Mouse (Mus musculus): ENCODE data around the gene Theg. TPM values are rescaled to one million over a fixed set of nuclear protein-coding genes. Genes with fewer than 3 reads are reported as not detected.

Gene Theg
- polyA plus RNA-seq, 1 experiment from 2014 or later, result not detected

GRCm38 (mm10) chr10:79531593-79531992, 55.5 kb downstream of the Theg start:
- no peak overlapping the region for H3K4me3 ChIP-seq (ENCODE audit: low read length)
- H3K9ac ChIP-seq (ENCODE audit: low read depth, low read length), result no peak overlapping the region
- no peak overlapping the region for H3K27ac ChIP-seq (ENCODE audit: low read depth, low read length)
- WGBS, result 82% methylated on average over 3 of the region's 3 CpGs
- H3K4me2 ChIP-seq (replicated peaks; ENCODE audit: low read depth, low read length), result no peak overlapping the region
- peaks cover 7% of the 10 kb centered on the region for H3K36me3 ChIP-seq (ENCODE audit: control insufficient read depth, insufficient read depth, low read length)
- H3K9me3 ChIP-seq (ENCODE audit: control insufficient read depth, low read length), result no peaks in the 10 kb centered on the region
- peaks cover 8% of the 10 kb centered on the region for H3K4me1 ChIP-seq (ENCODE audit: control insufficient read depth, insufficient read depth, low read length)
- H3K27me3 ChIP-seq (ENCODE audit: control insufficient read depth, insufficient read depth, low read length), result no peaks in the 10 kb centered on the region
- ATAC-seq (ENCODE audit: low FRiP score, low TSS enrichment), result no peak

GRCm38 (mm10) chr10:79530721-79531120, 56.4 kb downstream of the Theg start:
- H3K36me3 ChIP-seq (ENCODE audit: control insufficient read depth, insufficient read depth, low read length), result peaks cover 7% of the 10 kb centered on the region
- no peak for ATAC-seq (ENCODE audit: low FRiP score, low TSS enrichment)
- H3K4me2 ChIP-seq (replicated peaks; ENCODE audit: low read depth, low read length), result no peak overlapping the region
- no peak overlapping the region for H3K4me3 ChIP-seq (ENCODE audit: low read length)
- no peak overlapping the region for H3K9ac ChIP-seq (ENCODE audit: low read depth, low read length)
- WGBS, result 94% methylated on average over 13 of the region's 13 CpGs
- no peaks in the 10 kb centered on the region for H3K27me3 ChIP-seq (ENCODE audit: control insufficient read depth, insufficient read depth, low read length)
- peaks cover 8% of the 10 kb centered on the region for H3K4me1 ChIP-seq (ENCODE audit: control insufficient read depth, insufficient read depth, low read length)
- no peaks in the 10 kb centered on the region for H3K9me3 ChIP-seq (ENCODE audit: control insufficient read depth, low read length)
- no peak overlapping the region for H3K27ac ChIP-seq (ENCODE audit: low read depth, low read length)

GRCm38 (mm10) chr10:79530241-79530640, 56.9 kb downstream of the Theg start:
- Histone ChIP-seq H3K4me2 (replicated peaks; ENCODE audit: low read depth, low read length) (no peak overlapping the region), H3K4me3 (ENCODE audit: low read length) (no peak overlapping the region), H3K9ac (ENCODE audit: low read depth, low read length) (no peak overlapping the region), H3K4me1 (ENCODE audit: control insufficient read depth, insufficient read depth, low read length) (peaks cover 8% of the 10 kb centered on the region), H3K9me3 (ENCODE audit: control insufficient read depth, low read length) (no peaks in the 10 kb centered on the region), H3K27ac (ENCODE audit: low read depth, low read length) (no peak overlapping the region), H3K27me3 (ENCODE audit: control insufficient read depth, insufficient read depth, low read length) (no peaks in the 10 kb centered on the region), H3K36me3 (ENCODE audit: control insufficient read depth, insufficient read depth, low read length) (peaks cover 7% of the 10 kb centered on the region)
- no peak for ATAC-seq (ENCODE audit: low FRiP score, low TSS enrichment)
- 73% methylated on average over 8 of the region's 8 CpGs for WGBS

GRCm38 (mm10) chr10:79528081-79528480, 59.0 kb downstream of the Theg start:
- Histone ChIP-seq H3K9me3 (ENCODE audit: control insufficient read depth, low read length) (no peaks in the 10 kb centered on the region), H3K27me3 (ENCODE audit: control insufficient read depth, insufficient read depth, low read length) (no peaks in the 10 kb centered on the region), H3K4me3 (ENCODE audit: low read length) (no peak overlapping the region), H3K9ac (ENCODE audit: low read depth, low read length) (no peak overlapping the region), H3K36me3 (ENCODE audit: control insufficient read depth, insufficient read depth, low read length) (peaks cover 7% of the 10 kb centered on the region), H3K4me1 (ENCODE audit: control insufficient read depth, insufficient read depth, low read length) (peaks cover 4% of the 10 kb centered on the region; the same call in 1 of the 2 replicates), H3K27ac (ENCODE audit: low read depth, low read length) (no peak overlapping the region), H3K4me2 (replicated peaks; ENCODE audit: low read depth, low read length) (no peak overlapping the region)
- WGBS, result 85% methylated on average over 3 of the region's 3 CpGs
- ATAC-seq (ENCODE audit: low FRiP score, low TSS enrichment), result no peak

- Histone ChIP-seq H3K27ac (ENCODE audit: low read depth, low read length) (no peak overlapping the region), H3K36me3 (ENCODE audit: control insufficient read depth, insufficient read depth, low read length) (peaks cover 7% of the 10 kb centered on the region), H3K9me3 (ENCODE audit: control insufficient read depth, low read length) (no peaks in the 10 kb centered on the region), H3K4me3 (ENCODE audit: low read length) (no peak overlapping the region), H3K4me1 (ENCODE audit: control insufficient read depth, insufficient read depth, low read length) (peaks cover 1% of the 10 kb centered on the region; the same call in 1 of the 2 replicates), H3K4me2 (replicated peaks; ENCODE audit: low read depth, low read length) (no peak overlapping the region), H3K27me3 (ENCODE audit: control insufficient read depth, insufficient read depth, low read length) (no peaks in the 10 kb centered on the region), H3K9ac (ENCODE audit: low read depth, low read length) (no peak overlapping the region)
- WGBS, result 83% methylated on average over 6 of the region's 6 CpGs
- ATAC-seq (ENCODE audit: low FRiP score, low TSS enrichment), result no peak
Observed at GRCm38 (mm10) chr10:79527453-79527845, 59.7 kb downstream of the Theg start.

- WGBS, result 84% methylated on average over 12 of the region's 12 CpGs
- peaks cover 7% of the 10 kb centered on the region for H3K36me3 ChIP-seq (ENCODE audit: control insufficient read depth, insufficient read depth, low read length)
- no peak overlapping the region for H3K9ac ChIP-seq (ENCODE audit: low read depth, low read length)
- H3K4me3 ChIP-seq (ENCODE audit: low read length), result no peak overlapping the region
- H3K9me3 ChIP-seq (ENCODE audit: control insufficient read depth, low read length), result no peaks in the 10 kb centered on the region
- H3K4me1 ChIP-seq (ENCODE audit: control insufficient read depth, insufficient read depth, low read length), result no peaks in the 10 kb centered on the region
- ATAC-seq (ENCODE audit: low FRiP score, low TSS enrichment), result no peak
- H3K4me2 ChIP-seq (replicated peaks; ENCODE audit: low read depth, low read length), result no peak overlapping the region
- H3K27ac ChIP-seq (ENCODE audit: low read depth, low read length), result no peak overlapping the region
- no peaks in the 10 kb centered on the region for H3K27me3 ChIP-seq (ENCODE audit: control insufficient read depth, insufficient read depth, low read length)
Observed at GRCm38 (mm10) chr10:79526661-79527452, 60.3 kb downstream of the Theg start.

Small RNA genes within 50 kb of the gene (microRNA-seq; reads per million reads assigned to microRNA genes)
- gene Mir6909, result not detected

Other genes starting within 250 kb of the Theg start
- gene Vmn2r82, start 230.8 kb downstream of the Theg start, polyA plus RNA-seq (2014; fragmentation: Nextera tagmentation; extraction: Ambion mirVana), result not detected in 2 replicates
- not detected in 2 replicates for gene Vmn2r83, start 118.6 kb downstream of the Theg start, polyA plus RNA-seq (2014; fragmentation: Nextera tagmentation; extraction: Ambion mirVana)
- 34.9 and 43.3 TPM in 2 replicates for gene Plpp2, start 53.5 kb downstream of the Theg start, polyA plus RNA-seq (2014; fragmentation: Nextera tagmentation; extraction: Ambion mirVana)
- gene Mier2, start 32.1 kb downstream of the Theg start, polyA plus RNA-seq (2014; fragmentation: Nextera tagmentation; extraction: Ambion mirVana), result 44.2 and 47.4 TPM in 2 replicates
- not detected in 2 replicates for gene C2cd4c, start 26.7 kb upstream of the Theg start, polyA plus RNA-seq (2014; fragmentation: Nextera tagmentation; extraction: Ambion mirVana)
- 6.9 and 8.5 TPM in 2 replicates for gene Shc2, start 50.6 kb upstream of the Theg start, polyA plus RNA-seq (2014; fragmentation: Nextera tagmentation; extraction: Ambion mirVana)
- not detected in 2 replicates for gene Odf3l2, start 58.4 kb upstream of the Theg start, polyA plus RNA-seq (2014; fragmentation: Nextera tagmentation; extraction: Ambion mirVana)
- gene Madcam1, start 77.2 kb upstream of the Theg start, polyA plus RNA-seq (2014; fragmentation: Nextera tagmentation; extraction: Ambion mirVana), result 2.6 and 3.6 TPM in 2 replicates
- gene Tpgs1, start 82.0 kb upstream of the Theg start, polyA plus RNA-seq (2014; fragmentation: Nextera tagmentation; extraction: Ambion mirVana), result 85.7 and 90.9 TPM in 2 replicates
- 105 and 108 TPM in 2 replicates for gene Cdc34, start 94.9 kb upstream of the Theg start, polyA plus RNA-seq (2014; fragmentation: Nextera tagmentation; extraction: Ambion mirVana)
- gene Gzmm, start 101.7 kb upstream of the Theg start, polyA plus RNA-seq (2014; fragmentation: Nextera tagmentation; extraction: Ambion mirVana), result 0.54 and 0.61 TPM in 2 replicates
- 847 and 943 TPM in 2 replicates for gene Bsg, start 117.2 kb upstream of the Theg start, polyA plus RNA-seq (2014; fragmentation: Nextera tagmentation; extraction: Ambion mirVana)
- gene Hcn2, start 129.3 kb upstream of the Theg start, polyA plus RNA-seq (2014; fragmentation: Nextera tagmentation; extraction: Ambion mirVana), result 0.11 and 0.14 TPM in 2 replicates
- 33.2 and 38.9 TPM in 2 replicates for gene Polrmt, start 159.2 kb upstream of the Theg start, polyA plus RNA-seq (2014; fragmentation: Nextera tagmentation; extraction: Ambion mirVana)
- gene Fgf22, start 167.7 kb upstream of the Theg start, polyA plus RNA-seq (2014; fragmentation: Nextera tagmentation; extraction: Ambion mirVana), result 0.11 and 0.61 TPM in 2 replicates
- 95.9 and 104 TPM in 2 replicates for gene Rnf126, start 179.6 kb upstream of the Theg start, polyA plus RNA-seq (2014; fragmentation: Nextera tagmentation; extraction: Ambion mirVana)
- 4.9 and 8.2 TPM in 2 replicates for gene Fstl3, start 189.9 kb upstream of the Theg start, polyA plus RNA-seq (2014; fragmentation: Nextera tagmentation; extraction: Ambion mirVana)
- gene Prss57, start 203.6 kb upstream of the Theg start, polyA plus RNA-seq (2014; fragmentation: Nextera tagmentation; extraction: Ambion mirVana), result not detected in 2 replicates
- 101 and 136 TPM in 2 replicates for gene Palm, start 206.2 kb upstream of the Theg start, polyA plus RNA-seq (2014; fragmentation: Nextera tagmentation; extraction: Ambion mirVana)
- 4.1 and 9.0 TPM in 2 replicates for gene Misp, start 233.7 kb upstream of the Theg start, polyA plus RNA-seq (2014; fragmentation: Nextera tagmentation; extraction: Ambion mirVana)

Data from kidney, embryonic 14.5 days (tissue).